In genomic region chr9:59291688-59292492, GRCm38 (mm10) we compare ENCODE assay signal across 8 mouse cellular contexts. TPM values are rescaled to one million over a fixed set of nuclear protein-coding genes. Genes with fewer than 3 reads are reported as not detected.
DNase-seq lines count a peak whose midpoint lies in the region; ATAC-seq and TF ChIP-seq lines count a peak whose summit lies in the region.

No protein-coding gene starts in this region.

- H3K4me1 ChIP-seq in intestine, postnatal 0 days (replicated peaks; ENCODE audit: control insufficient read depth, insufficient read depth, low read length): no peaks in the 10 kb centered on the region
- 0 out of 2 replicates have a peak, but pooled peaks cover 3% of the 10 kb centered on the region for H3K4me1 ChIP-seq in small intestine, adult 2 months (ENCODE audit: control insufficient read depth, insufficient read depth, insufficient read length, low read length)

- intact Hi-C loops in left cerebral cortex, postnatal 25 days (cut with DNase I): loop anchor here (1.0 to 5.0 kb wide), 4 partner anchors 61 to 390 kb away; partner anchors contain the start of genes Arih1, Bbs4 and Neo1

- no peaks in the 10 kb centered on the region for H3K27me3 ChIP-seq in intestine, postnatal 0 days (replicated peaks; ENCODE audit: control insufficient read depth, insufficient read depth, low read length)
- H3K27me3 ChIP-seq in small intestine, adult 2 months (ENCODE audit: control insufficient read depth, insufficient read depth, low read length): no peaks in the 10 kb centered on the region

- peak overlapping the region; percentile 79 for H3K9ac ChIP-seq in intestine, postnatal 0 days (ENCODE audit: low read depth, low read length)

- no peak for TF ChIP-seq CTCF in intestine, postnatal 0 days (IDR thresholded peaks at IDR 0.05; ENCODE audit: low read depth)
- no peak for TF ChIP-seq CTCF in small intestine, adult 2 months (IDR thresholded peaks at IDR 0.05; ENCODE audit: extremely low read depth, insufficient read length, insufficient replicate concordance, low read depth, low read length)

- no peaks in the 10 kb centered on the region for H3K36me3 ChIP-seq in intestine, postnatal 0 days (ENCODE audit: control insufficient read depth, insufficient read depth)
- no peaks in the 10 kb centered on the region for H3K36me3 ChIP-seq in small intestine, adult 2 months (ENCODE audit: control insufficient read depth, insufficient read depth, low read length)

- H3K4me2 ChIP-seq in intestine, postnatal 0 days (replicated peaks; ENCODE audit: low read depth): peak overlapping the region; percentile 93

- under 1% methylated on average over 49 of the region's 50 CpGs for WGBS in intestine, postnatal 0 days
- WGBS in small intestine, adult 2 months: under 1% methylated on average over 50 of the region's 50 CpGs

- DNase-seq in cerebellum, adult 11 months: no peak
- peak; percentile 14 to 17 for DNase-seq in spleen, postnatal 36 days (ENCODE audit: low spot score in 2 of 2)
- DNase-seq in spleen, postnatal 4 days (ENCODE audit: low spot score in 2 of 2): no peak
- DNase-seq in left cerebral cortex, postnatal 25 days (ENCODE audit: low spot score in 2 of 2): no peak
- no peak for DNase-seq in T-cell, adult 2 months (ENCODE audit: low spot score)

- H3K9me3 ChIP-seq in intestine, postnatal 0 days (ENCODE audit: control insufficient read depth): no peaks in the 10 kb centered on the region

- peak; percentile 66; the same call in 1 of the 2 replicates for ATAC-seq in cerebellum, adult (ENCODE audit: insufficient number of reproducible peaks, low FRiP score, low TSS enrichment)
- ATAC-seq in intestine, postnatal 0 days: peak; percentile 63

- no peak for TF ChIP-seq POLR2A in small intestine, adult 2 months (IDR thresholded peaks at IDR 0.05; ENCODE audit: low read depth, low read length)

- peak overlapping the region; percentile 88 for H3K27ac ChIP-seq in intestine, postnatal 0 days (ENCODE audit: low read depth, low read length)
- H3K27ac ChIP-seq in small intestine, adult 2 months (ENCODE audit: insufficient read depth, low read depth, low read length): peak overlapping the region; percentile 18; the same call in 1 of the 2 replicates

- H3K4me3 ChIP-seq in intestine, postnatal 0 days (ENCODE audit: low read depth, low read length): peak overlapping the region; percentile 92
- H3K4me3 ChIP-seq in small intestine, adult 2 months (ENCODE audit: low read depth, low read length): peak overlapping the region; percentile 78

RNA-seq across cellular contexts. Expression of gene Adpgk, which starts 0.5 kb away (rescaled TPM):
- polyA plus RNA-seq in intestine, postnatal 0 days (2015; fragmentation: Nextera tagmentation; extraction: Ambion mirVana): 8.0 and 8.4 TPM in 2 replicates
- 5.7 and 7.5 TPM in 2 replicates for polyA plus RNA-seq in small intestine, adult 2 months (2012; rRNA removed)
- total RNA-seq in left cerebral cortex, postnatal 25 days (2021): 10 to 100 TPM; 14.9 to 17.2 TPM

Comparison
In these comparisons a context has a peak if more than half of its experiments do, and no peak if none do; other contexts are left out.
1. DNase-seq: peak in spleen, postnatal 36 days (2 of 2); none in cerebellum, adult 11 months (single experiment), spleen, postnatal 4 days (0 of 2), left cerebral cortex, postnatal 25 days (0 of 2) and T-cell, adult 2 months (single experiment).